Mouse (Mus musculus): ENCODE results near the gene Olfr212. TPM values are rescaled to one million over a fixed set of nuclear protein-coding genes. Genes with fewer than 3 reads are reported as not detected.
"Not testable (repeated sequence)": the region's sequence is repeated elsewhere in the genome, so short reads cannot be mapped to it uniquely, and the experiment has no call there.

Olfr212 gene
- polyA plus RNA-seq, 1 experiment: not detected

- Histone ChIP-seq H3K4me3 (ENCODE audit: control insufficient read depth, insufficient read depth, low read length) (no peak overlapping the region), H3K27ac (ENCODE audit: control insufficient read depth, insufficient read depth, low read length) (no peak overlapping the region), H3K27me3 (ENCODE audit: control insufficient read depth, insufficient read depth, low read length) (no peaks in the 10 kb centered on the region), H3K4me1 (replicated peaks; ENCODE audit: control insufficient read depth, insufficient read depth, low read length) (no peaks in the 10 kb centered on the region), H3K36me3 (ENCODE audit: control insufficient read depth, insufficient read depth, low read length) (no peaks in the 10 kb centered on the region)
- 78% methylated on average over 1 of the region's 1 CpGs for WGBS
- no peak for TF ChIP-seq CTCF (IDR thresholded peaks at IDR 0.05; ENCODE audit: borderline replicate concordance, control insufficient read depth, extremely low read depth, insufficient read depth, low read length, poor library complexity)
- no peak for TF ChIP-seq POLR2A (IDR thresholded peaks at IDR 0.05; ENCODE audit: control insufficient read depth, extremely low read depth, insufficient read depth, low read length, poor library complexity)
- DNase-seq: no peak
Observed at GRCm38 (mm10) chr6:116486833-116487232, 19.5 kb upstream of the Olfr212 start.

DNA sequence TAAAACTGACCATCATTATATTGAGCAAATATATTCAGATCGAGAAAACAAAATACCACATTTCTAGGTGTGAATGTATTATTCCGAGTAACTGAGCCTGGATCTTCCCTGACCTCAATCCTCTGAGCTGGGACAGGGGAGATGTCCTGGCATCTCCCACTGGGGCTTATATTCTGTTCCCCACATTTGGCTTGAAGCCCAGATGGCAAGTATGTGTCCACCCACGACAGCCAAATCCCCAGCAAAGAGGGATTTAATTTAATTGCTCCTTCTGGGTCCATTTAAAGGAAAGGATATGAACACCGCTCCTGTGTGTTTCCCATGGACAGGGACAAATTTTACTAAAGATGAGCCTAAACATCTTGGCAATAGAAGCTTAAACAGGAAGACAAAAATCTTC lies 17.5 kb upstream of the Olfr212 start, which contains the start of gene Olfr211:
Olfr211 (plus strand) TSS at position 301 of the 400 bp plus-strand sequence.
- Histone ChIP-seq H3K4me3 (ENCODE audit: control insufficient read depth, insufficient read depth, low read length) (no peak within 1 kb of the TSS), H3K27ac (ENCODE audit: control insufficient read depth, insufficient read depth, low read length) (no peak within 1 kb of the TSS), H3K36me3 (ENCODE audit: control insufficient read depth, insufficient read depth, low read length) (no peaks in the 10 kb centered on the region), H3K27me3 (ENCODE audit: control insufficient read depth, insufficient read depth, low read length) (no peaks in the 10 kb centered on the region), H3K4me1 (replicated peaks; ENCODE audit: control insufficient read depth, insufficient read depth, low read length) (no peaks in the 10 kb centered on the region)
- no peak for DNase-seq
- WGBS: 84% methylated on average over 4 of the region's 4 CpGs
- no peak for TF ChIP-seq POLR2A (IDR thresholded peaks at IDR 0.05; ENCODE audit: control insufficient read depth, extremely low read depth, insufficient read depth, low read length, poor library complexity)
- TF ChIP-seq CTCF (IDR thresholded peaks at IDR 0.05; ENCODE audit: borderline replicate concordance, control insufficient read depth, extremely low read depth, insufficient read depth, low read length, poor library complexity): no peak

DNA sequence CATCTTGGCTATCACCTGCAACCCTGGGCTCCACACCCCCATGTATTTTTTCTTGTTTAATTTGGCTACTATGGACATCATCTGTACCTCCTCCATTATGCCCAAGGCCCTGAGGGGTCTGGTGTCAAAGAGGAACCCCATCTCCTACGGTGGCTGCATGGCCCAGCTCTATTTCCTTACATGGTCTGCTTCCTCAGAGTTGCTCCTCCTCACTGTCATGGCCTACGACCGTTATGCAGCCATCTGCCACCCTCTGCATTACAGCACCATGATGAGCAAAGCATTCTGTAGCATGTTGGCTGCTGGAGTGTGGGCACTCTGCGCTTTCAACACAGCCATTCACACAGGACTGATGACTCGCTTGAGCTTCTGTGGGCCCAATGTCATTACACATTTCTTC lies 12.6 kb upstream of the Olfr212 start:
- TF ChIP-seq CTCF (IDR thresholded peaks at IDR 0.05; ENCODE audit: borderline replicate concordance, control insufficient read depth, extremely low read depth, insufficient read depth, low read length, poor library complexity) (no peak), POLR2A (IDR thresholded peaks at IDR 0.05; ENCODE audit: control insufficient read depth, extremely low read depth, insufficient read depth, low read length, poor library complexity) (no peak)
- H3K27ac ChIP-seq (ENCODE audit: control insufficient read depth, insufficient read depth, low read length): no peak overlapping the region
- H3K4me3 ChIP-seq (ENCODE audit: control insufficient read depth, insufficient read depth, low read length): no peak overlapping the region
- no peaks in the 10 kb centered on the region for H3K4me1 ChIP-seq (replicated peaks; ENCODE audit: control insufficient read depth, insufficient read depth, low read length)
- no peaks in the 10 kb centered on the region for H3K27me3 ChIP-seq (ENCODE audit: control insufficient read depth, insufficient read depth, low read length)
- no peaks in the 10 kb centered on the region for H3K36me3 ChIP-seq (ENCODE audit: control insufficient read depth, insufficient read depth, low read length)
- DNase-seq: no peak
- WGBS: 82% methylated on average over 5 of the region's 5 CpGs

- H3K4me3 ChIP-seq (ENCODE audit: control insufficient read depth, insufficient read depth, low read length): no peak overlapping the region
- H3K27me3 ChIP-seq (ENCODE audit: control insufficient read depth, insufficient read depth, low read length): no peaks in the 10 kb centered on the region
- no peaks in the 10 kb centered on the region for H3K4me1 ChIP-seq (replicated peaks; ENCODE audit: control insufficient read depth, insufficient read depth, low read length)
- no peak for TF ChIP-seq POLR2A (IDR thresholded peaks at IDR 0.05; ENCODE audit: control insufficient read depth, extremely low read depth, insufficient read depth, low read length, poor library complexity)
- no peaks in the 10 kb centered on the region for H3K36me3 ChIP-seq (ENCODE audit: control insufficient read depth, insufficient read depth, low read length)
- WGBS: 88% methylated on average over 1 of the region's 1 CpGs
- H3K27ac ChIP-seq (ENCODE audit: control insufficient read depth, insufficient read depth, low read length): no peak overlapping the region
- no peak for DNase-seq
Observed at GRCm38 (mm10) chr6:116495960-116496359, 10.4 kb upstream of the Olfr212 start.

GRCm38 (mm10) chr6:116514832-116515231 lies 8.5 kb downstream of the Olfr212 start:
- Histone ChIP-seq H3K27me3 (ENCODE audit: control insufficient read depth, insufficient read depth, low read length) (no peaks in the 10 kb centered on the region), H3K4me3 (ENCODE audit: control insufficient read depth, insufficient read depth, low read length) (no peak overlapping the region), H3K27ac (ENCODE audit: control insufficient read depth, insufficient read depth, low read length) (no peak overlapping the region), H3K36me3 (ENCODE audit: control insufficient read depth, insufficient read depth, low read length) (no peaks in the 10 kb centered on the region), H3K4me1 (replicated peaks; ENCODE audit: control insufficient read depth, insufficient read depth, low read length) (no peaks in the 10 kb centered on the region)
- no peak for DNase-seq
- TF ChIP-seq CTCF (IDR thresholded peaks at IDR 0.05; ENCODE audit: borderline replicate concordance, control insufficient read depth, extremely low read depth, insufficient read depth, low read length, poor library complexity): no peak
- TF ChIP-seq POLR2A (IDR thresholded peaks at IDR 0.05; ENCODE audit: control insufficient read depth, extremely low read depth, insufficient read depth, low read length, poor library complexity): no peak

DNA sequence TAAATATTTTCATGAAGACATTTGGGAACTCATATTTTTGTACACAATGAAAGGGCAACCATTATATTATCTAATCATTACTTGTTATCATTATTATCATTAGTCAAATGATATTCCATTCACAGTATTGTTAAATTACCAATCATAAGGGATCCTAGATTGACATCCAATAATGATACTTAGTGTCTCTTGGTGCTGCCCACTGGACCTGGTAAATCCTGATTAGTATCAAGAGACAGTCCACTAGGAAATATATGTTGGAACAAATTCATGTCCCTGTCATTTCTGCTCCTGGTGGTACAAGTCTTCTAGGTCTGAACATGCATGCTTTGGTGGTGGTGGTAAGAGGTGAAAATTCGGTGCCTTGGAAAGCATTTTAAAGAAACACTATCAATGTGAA lies 31.8 kb downstream of the Olfr212 start, which contains the start of gene Olfr213:
Olfr213 (plus strand) TSS at position 301 of the 400 bp plus-strand sequence.
- 78% methylated on average over 1 of the region's 1 CpGs for WGBS
- no peak within 1 kb of the TSS for H3K4me3 ChIP-seq (ENCODE audit: control insufficient read depth, insufficient read depth, low read length)
- TF ChIP-seq POLR2A (IDR thresholded peaks at IDR 0.05; ENCODE audit: control insufficient read depth, extremely low read depth, insufficient read depth, low read length, poor library complexity): no peak
- no peak for TF ChIP-seq CTCF (IDR thresholded peaks at IDR 0.05; ENCODE audit: borderline replicate concordance, control insufficient read depth, extremely low read depth, insufficient read depth, low read length, poor library complexity)
- H3K27me3 ChIP-seq (ENCODE audit: control insufficient read depth, insufficient read depth, low read length): no peaks in the 10 kb centered on the region
- no peaks in the 10 kb centered on the region for H3K36me3 ChIP-seq (ENCODE audit: control insufficient read depth, insufficient read depth, low read length)
- no peak within 1 kb of the TSS for H3K27ac ChIP-seq (ENCODE audit: control insufficient read depth, insufficient read depth, low read length)
- H3K4me1 ChIP-seq (replicated peaks; ENCODE audit: control insufficient read depth, insufficient read depth, low read length): no peaks in the 10 kb centered on the region
- no peak for DNase-seq

- Histone ChIP-seq H3K27me3 (ENCODE audit: control insufficient read depth, insufficient read depth, low read length) (no peaks in the 10 kb centered on the region), H3K4me1 (replicated peaks; ENCODE audit: control insufficient read depth, insufficient read depth, low read length) (no peaks in the 10 kb centered on the region), H3K36me3 (ENCODE audit: control insufficient read depth, insufficient read depth, low read length) (no peaks in the 10 kb centered on the region), H3K27ac (ENCODE audit: control insufficient read depth, insufficient read depth, low read length) (no peak overlapping the region), H3K4me3 (ENCODE audit: control insufficient read depth, insufficient read depth, low read length) (no peak overlapping the region)
- DNase-seq: no peak
- TF ChIP-seq CTCF (IDR thresholded peaks at IDR 0.05; ENCODE audit: borderline replicate concordance, control insufficient read depth, extremely low read depth, insufficient read depth, low read length, poor library complexity) (no peak), POLR2A (IDR thresholded peaks at IDR 0.05; ENCODE audit: control insufficient read depth, extremely low read depth, insufficient read depth, low read length, poor library complexity) (no peak)
- 13% methylated on average over 2 of the region's 2 CpGs for WGBS
Observed at GRCm38 (mm10) chr6:116542500-116542899, 36.2 kb downstream of the Olfr212 start.

GRCm38 (mm10) chr6:116550841-116551240 lies 44.5 kb downstream of the Olfr212 start, which contains the start of gene Gm5580:
Gm5580 (plus strand) TSS chr6:116551141.
- not testable (repeated sequence) for DNase-seq
- 98% methylated on average over 11 of the region's 11 CpGs for WGBS

More at GRCm38 (mm10) chr6:116550841-116551240, 44.5 kb downstream of the Olfr212 start, which contains the start of gene Gm5580:
- H3K4me1 ChIP-seq (replicated peaks; ENCODE audit: control insufficient read depth, insufficient read depth, low read length); H3K27ac ChIP-seq (ENCODE audit: control insufficient read depth, insufficient read depth, low read length); H3K36me3 ChIP-seq (ENCODE audit: control insufficient read depth, insufficient read depth, low read length); H3K27me3 ChIP-seq (ENCODE audit: control insufficient read depth, insufficient read depth, low read length); H3K4me3 ChIP-seq (ENCODE audit: control insufficient read depth, insufficient read depth, low read length): not testable (repeated sequence)

All from thymus, adult 2 months (tissue).